Mouse (Mus musculus) forebrain, embryonic 11.5 days (tissue): ENCODE data around the gene Vmn1r173. TPM values are rescaled to one million over a fixed set of nuclear protein-coding genes. Genes with fewer than 3 reads are reported as not detected.
"Not testable (repeated sequence)": the region's sequence is repeated elsewhere in the genome, so short reads cannot be mapped to it uniquely, and the experiment has no call there.

Source experiments
- ATAC-seq: fragments of 200-750 bp; cut with Nextera tagmentation; replicated peaks from 2 replicates; pipeline ENCODE4 v1.8.0; 2017; ENCODE audit warnings: moderate TSS enrichment; ENCODE audit not compliant: low FRiP score
- DNase-seq: peaks from one replicate; pipeline ENCODE4 v3.0.0-alpha.2; 2017; ENCODE audit warnings: low spot score
- H3K27ac ChIP-seq: fragments of 300-500 bp; sonication (generic); 2 replicates; pipeline ENCODE4 v1.5.1; 2014; ENCODE audit warnings: low read depth, low read length
- H3K27me3 ChIP-seq: fragments of 300-500 bp; sonication (generic); 2 replicates; pipeline ENCODE4 v1.6.1; 2014; ENCODE audit warnings: mild to moderate bottlenecking, low read length, mixed read lengths; ENCODE audit not compliant: control insufficient read depth, insufficient read depth
- H3K36me3 ChIP-seq: fragments of 300-500 bp; sonication (generic); 2 replicates; pipeline ENCODE4 v1.6.1; 2014; ENCODE audit warnings: mild to moderate bottlenecking, low read length, moderate library complexity, mixed read lengths; ENCODE audit not compliant: control insufficient read depth, insufficient read depth
- H3K4me1 ChIP-seq: fragments of 300-500 bp; sonication (generic); replicated peaks from 2 replicates; pipeline ENCODE4 v1.6.1; 2014; ENCODE audit warnings: low read length, mixed read lengths; ENCODE audit not compliant: control insufficient read depth, insufficient read depth
- H3K4me2 ChIP-seq: fragments of 300-500 bp; sonication (generic); 2 replicates; pipeline ENCODE4 v1.6.1; 2014; ENCODE audit warnings: low read depth, mild to moderate bottlenecking, low read length, moderate library complexity, mixed read lengths; ENCODE audit not compliant: severe bottlenecking
- H3K4me3 ChIP-seq: fragments of 300-500 bp; sonication (generic); 2 replicates; pipeline ENCODE4 v1.5.1; 2014; ENCODE audit warnings: low read depth, low read length
- H3K9ac ChIP-seq: fragments of 300-500 bp; sonication (generic); 2 replicates; pipeline ENCODE4 v1.6.1; 2014; ENCODE audit warnings: low read length
- H3K9me3 ChIP-seq: fragments of 300-500 bp; sonication (generic); 2 replicates; pipeline ENCODE4 v1.6.1; 2016; ENCODE audit warnings: low read length, mixed read lengths; ENCODE audit not compliant: control insufficient read depth
- WGBS: fragments of 180-500 bp; shearing (Covaris S2); extraction: QIAGEN DNeasy Blood & Tissue Kit; methylation state at CpG from one replicate; pipeline ENCODE4 v1.1.7; 2014; 5-methylcytosine and 5-hydroxymethylcytosine counted together
- polyA plus RNA-seq: library from polyadenylated mRNA; unstranded; fragments of >200 nt; fragmentation: Nextera tagmentation; extraction: Ambion mirVana; gene quantifications from 2 replicates; pipeline ENCODE4 v1.2.1, GENCODE M21; 2014

The Vmn1r173 gene
- not detected in 2 replicates for polyA plus RNA-seq

DNA sequence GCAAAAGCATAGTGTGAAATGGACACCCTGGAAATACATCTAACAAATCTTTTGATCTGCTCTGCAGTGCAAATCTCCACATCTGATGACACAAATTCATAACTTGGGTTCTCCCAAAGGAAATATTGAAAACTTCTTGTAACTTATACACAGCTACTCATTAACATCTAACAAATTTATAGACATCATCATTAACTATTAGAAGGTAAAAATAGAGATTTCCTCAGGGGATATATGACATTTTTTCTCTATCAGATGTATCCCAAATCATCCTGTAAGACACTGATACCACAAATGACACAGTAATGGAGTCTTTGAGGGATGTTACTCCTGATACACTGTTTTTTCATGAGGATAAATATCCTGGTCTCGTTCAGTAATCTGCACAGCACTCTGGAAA is at the start of gene Vmn1r173:
Gene Vmn1r173 (plus strand): TSS at position 301 of the 400 bp plus-strand sequence.
- H3K27me3 ChIP-seq, H3K4me2 ChIP-seq, H3K36me3 ChIP-seq, H3K4me3 ChIP-seq, H3K9ac ChIP-seq, H3K27ac ChIP-seq, ATAC-seq, DNase-seq, H3K9me3 ChIP-seq, H3K4me1 ChIP-seq: not testable (repeated sequence)
- WGBS: 55% methylated on average over 1 of the region's 1 CpGs

DNA sequence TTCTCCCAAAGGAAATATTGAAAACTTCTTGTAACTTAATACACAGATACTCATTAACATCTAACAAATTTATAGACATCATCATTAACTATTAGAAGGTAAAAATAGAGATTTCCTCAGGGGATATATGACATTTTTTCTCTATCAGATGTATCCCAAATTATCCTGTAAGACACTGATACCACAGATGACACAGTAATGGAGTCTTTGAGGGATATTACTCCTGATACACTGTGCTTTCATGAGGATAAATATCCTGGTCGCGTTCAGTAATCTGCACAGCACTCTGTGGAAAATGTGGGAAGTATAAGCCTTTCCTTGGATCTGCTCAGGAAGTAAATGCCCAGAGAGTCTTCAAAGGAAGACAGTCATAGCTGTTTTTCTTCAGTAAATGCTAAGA is 42.5 kb upstream of the Vmn1r173 start, which contains the start of gene Vmn1r172:
Gene Vmn1r172 (plus strand): TSS at position 301 of the 400 bp plus-strand sequence.
- no peak within 1 kb of the TSS for H3K4me3 ChIP-seq
- no peak within 1 kb of the TSS for H3K27ac ChIP-seq
- 63% methylated on average over 2 of the region's 2 CpGs for WGBS
- H3K4me1 ChIP-seq: no peaks in the 10 kb centered on the region
- H3K36me3 ChIP-seq: no peaks in the 10 kb centered on the region
- no peak within 1 kb of the TSS for H3K4me2 ChIP-seq
- ATAC-seq: no peak
- H3K9me3 ChIP-seq: no peaks in the 10 kb centered on the region; the same call in 1 of the 2 replicates
- no peak within 1 kb of the TSS for H3K9ac ChIP-seq
- DNase-seq: no peak
- no peaks in the 10 kb centered on the region for H3K27me3 ChIP-seq

DNA sequence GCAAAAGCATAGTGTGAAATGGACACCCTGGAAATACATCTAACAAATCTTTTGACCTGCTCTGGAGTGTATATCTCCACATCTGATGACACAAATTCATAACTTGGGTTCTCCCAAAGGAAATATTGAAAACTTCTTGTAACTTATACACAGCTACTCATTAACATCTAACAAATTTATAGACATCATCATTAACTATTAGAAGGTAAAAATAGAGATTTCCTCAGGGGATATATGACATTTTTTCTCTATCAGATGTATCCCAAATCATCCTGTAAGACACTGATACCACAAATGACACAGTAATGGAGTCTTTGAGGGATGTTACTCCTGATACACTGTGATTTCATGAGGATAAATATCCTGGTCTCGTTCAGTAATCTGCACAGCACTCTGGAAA is 51.5 kb downstream of the Vmn1r173 start, which contains the start of gene Vmn1r174:
Gene Vmn1r174 (plus strand): TSS at position 301 of the 400 bp plus-strand sequence.
- H3K9me3 ChIP-seq, H3K9ac ChIP-seq, H3K36me3 ChIP-seq, DNase-seq, H3K4me3 ChIP-seq, ATAC-seq, H3K4me1 ChIP-seq, H3K27ac ChIP-seq, H3K27me3 ChIP-seq, H3K4me2 ChIP-seq: not testable (repeated sequence)
- 67% methylated on average over 1 of the region's 1 CpGs for WGBS

Other genes starting within 250 kb of the Vmn1r173 start
- gene Vmn1r167, start 193.5 kb upstream of the Vmn1r173 start, polyA plus RNA-seq: not detected in 2 replicates
- gene Vmn1r168, start 161.0 kb upstream of the Vmn1r173 start, polyA plus RNA-seq: not detected in 2 replicates
- gene Vmn1r169, start 125.2 kb upstream of the Vmn1r173 start, polyA plus RNA-seq: not detected in 2 replicates
- not detected in 2 replicates for gene Vmn1r170, start 94.5 kb upstream of the Vmn1r173 start, polyA plus RNA-seq
- not detected in 2 replicates for gene Vmn1r171, start 70.0 kb upstream of the Vmn1r173 start, polyA plus RNA-seq
- not detected in 2 replicates for gene Vmn1r172, start 42.4 kb upstream of the Vmn1r173 start, polyA plus RNA-seq
- gene Vmn1r174, start 51.6 kb downstream of the Vmn1r173 start, polyA plus RNA-seq: not detected in 2 replicates
- not detected in 2 replicates for gene Vmn1r175, start 109.9 kb downstream of the Vmn1r173 start, polyA plus RNA-seq
- not detected in 2 replicates for gene Vmn1r176, start 136.7 kb downstream of the Vmn1r173 start, polyA plus RNA-seq
- not detected in 2 replicates for gene Vmn1r177, start 165.7 kb downstream of the Vmn1r173 start, polyA plus RNA-seq
- not detected in 2 replicates for gene Vmn1r178, start 191.3 kb downstream of the Vmn1r173 start, polyA plus RNA-seq
- gene Vmn1r179, start 226.3 kb downstream of the Vmn1r173 start, polyA plus RNA-seq: not detected in 2 replicates
- not detected in 2 replicates for gene Vmn1r180, start 249.9 kb downstream of the Vmn1r173 start, polyA plus RNA-seq